Mouse (Mus musculus): Measurements from ENCODE around the gene Ramp2. TPM values are rescaled to one million over a fixed set of nuclear protein-coding genes. Genes with fewer than 3 reads are reported as not detected.
A peak's percentile ranks its signal among the peaks of the same experiment; 100 is the strongest.

Ramp2 gene
- total RNA-seq, 2 experiments from 2014 or later: 39.5 to 61.8 TPM

DNA sequence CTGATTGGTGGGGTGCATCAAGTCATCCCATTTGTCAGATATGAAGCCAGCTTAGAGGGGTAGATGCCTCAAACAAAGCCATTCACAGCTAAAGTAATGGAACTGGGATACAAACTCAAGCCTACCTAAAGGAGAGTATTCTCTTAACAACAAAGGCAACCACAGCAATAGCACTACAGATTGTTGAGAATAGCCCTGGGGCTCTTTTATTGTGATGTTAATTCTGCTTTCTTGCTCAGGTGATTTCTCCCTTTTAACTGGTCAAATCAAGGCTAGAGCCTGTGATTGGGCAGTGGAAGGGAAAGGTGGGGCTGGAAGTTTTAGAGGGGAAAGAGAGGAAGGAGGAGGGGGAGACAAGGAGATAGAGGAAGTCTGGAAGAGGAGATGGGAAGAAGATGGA is 11.7 kb upstream of the Ramp2 start:
- no peak for DNase-seq

DNA sequence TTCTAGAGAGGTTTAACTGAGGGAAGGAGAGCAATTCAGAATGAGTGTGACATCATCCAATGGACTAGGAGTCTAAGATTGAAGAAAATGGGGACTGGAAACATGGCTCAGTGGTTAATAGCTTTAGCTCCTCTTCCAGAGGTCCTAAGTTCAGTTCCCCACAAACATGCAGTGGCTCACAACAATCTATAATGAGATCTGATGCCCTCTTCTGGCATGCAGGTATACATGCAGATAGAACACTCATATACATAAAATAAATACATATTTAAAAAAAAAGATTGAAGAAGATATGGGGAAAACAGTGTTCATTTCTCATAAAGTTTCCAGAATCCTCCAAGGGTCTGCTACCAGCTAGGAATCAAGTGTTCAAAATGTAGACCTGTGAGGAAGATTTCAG is 10.4 kb upstream of the Ramp2 start:
- no peak for DNase-seq

DNA sequence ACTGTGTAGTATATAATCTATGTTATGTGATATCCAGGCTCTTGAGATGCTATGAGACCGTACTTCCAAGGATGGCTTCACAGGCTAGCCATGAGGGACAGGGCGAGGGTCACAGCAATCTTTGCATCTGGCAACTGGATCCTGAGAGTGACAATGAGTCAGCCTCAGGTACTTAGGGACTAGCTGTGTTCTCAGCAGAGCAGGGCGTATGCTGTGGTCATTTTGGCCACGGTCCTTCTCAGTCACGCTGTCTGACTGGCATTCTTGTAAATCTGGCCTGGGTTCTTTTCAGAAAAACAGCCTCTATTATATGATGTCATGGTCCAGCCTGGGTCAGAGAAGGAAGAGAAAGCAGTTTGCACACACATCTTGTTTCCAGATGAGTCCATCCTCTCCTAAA is 9.0 kb upstream of the Ramp2 start:
- no peak for DNase-seq

DNA sequence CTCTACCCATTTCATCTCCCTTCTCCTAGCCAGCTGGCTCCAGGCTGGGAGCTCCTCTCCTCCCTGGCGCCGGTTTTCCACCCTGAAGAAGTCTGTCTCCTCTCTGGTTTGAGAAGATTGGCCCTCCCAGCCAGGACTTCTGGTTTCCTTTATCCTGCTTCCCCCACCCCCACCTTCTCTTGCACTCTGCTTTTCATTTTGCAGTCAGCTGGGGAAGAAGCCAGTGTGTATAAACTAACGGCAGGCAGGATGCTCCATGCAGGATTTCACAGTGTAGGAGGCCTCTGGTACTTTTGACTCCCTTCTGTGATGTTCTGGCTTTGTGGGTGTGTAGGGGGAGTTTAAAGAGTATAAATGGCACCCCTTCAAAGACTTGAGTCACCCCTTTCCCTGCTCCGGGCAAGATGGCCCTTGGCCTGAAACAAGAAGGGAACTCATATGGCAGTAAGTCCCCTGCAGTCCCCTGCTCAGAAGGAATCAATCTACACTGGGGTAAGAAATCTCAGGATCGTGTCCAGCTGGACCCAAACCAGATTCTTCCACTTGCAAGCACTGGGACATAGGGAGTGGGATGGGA is 7.7 kb upstream of the Ramp2 start:
- DNase-seq: no peak

DNA sequence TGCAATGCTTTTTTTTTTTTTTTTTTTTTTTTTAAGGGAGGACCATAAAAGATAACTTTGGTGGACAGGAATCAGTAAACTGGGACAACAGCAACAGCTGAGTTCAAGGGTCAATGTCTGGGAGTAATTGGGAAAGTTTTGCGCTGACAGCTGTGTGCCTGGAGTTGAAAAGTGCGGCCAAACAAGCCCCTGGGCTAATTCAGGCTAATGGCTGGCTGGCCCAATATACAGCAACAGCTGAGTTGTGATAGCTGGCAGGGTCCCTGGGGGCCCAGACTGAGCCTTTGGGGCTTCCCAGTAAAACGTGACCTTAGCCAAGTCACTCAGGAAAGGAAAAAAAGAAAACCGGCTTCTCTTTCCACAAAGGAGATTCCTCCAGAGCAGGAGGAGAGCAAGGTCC is 757 bp upstream of the Ramp2 start:
- DNase-seq: peak in 1 of 2 experiments; percentile 30

DNA sequence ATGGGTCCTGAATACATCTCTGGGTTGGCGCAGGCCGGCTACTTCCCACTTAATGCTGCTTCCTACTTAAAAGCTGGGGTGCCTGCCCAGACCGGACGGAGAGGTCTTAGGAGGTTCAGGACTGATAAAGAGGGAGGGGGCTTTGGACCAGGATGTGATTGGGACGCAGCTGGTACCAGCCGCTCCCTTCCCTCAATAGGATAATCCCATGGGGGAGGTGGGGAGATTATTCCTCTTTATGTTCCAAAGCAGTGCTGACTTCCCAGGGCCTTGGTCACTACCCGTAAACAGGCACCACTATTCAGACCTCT is 829 bp downstream of the Ramp2 start:
- peak in 1 of 2 experiments; percentile 26 for DNase-seq

DNA sequence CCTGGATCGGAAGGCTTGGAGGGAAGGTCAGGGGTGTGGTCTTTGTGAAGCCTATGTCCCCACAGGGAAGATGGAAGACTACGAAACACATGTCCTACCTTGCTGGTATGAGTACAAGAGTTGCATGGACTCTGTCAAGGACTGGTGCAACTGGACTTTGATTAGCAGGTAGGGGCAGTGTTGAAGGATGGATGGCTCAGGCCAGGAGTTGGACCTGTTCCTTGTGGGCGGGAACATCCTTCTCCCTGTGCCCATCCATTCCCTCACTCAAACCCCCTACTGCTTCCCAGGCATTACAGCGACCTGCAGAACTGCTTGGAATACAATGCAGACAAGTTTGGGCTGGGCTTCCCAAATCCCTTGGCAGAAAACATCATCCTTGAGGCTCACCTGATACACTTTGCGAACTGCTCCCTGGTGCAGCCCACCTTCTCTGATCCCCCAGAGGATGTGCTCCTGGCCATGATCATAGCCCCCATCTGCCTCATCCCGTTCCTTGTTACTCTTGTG is 1.7 kb downstream of the Ramp2 start:
- no peak for DNase-seq

DNA sequence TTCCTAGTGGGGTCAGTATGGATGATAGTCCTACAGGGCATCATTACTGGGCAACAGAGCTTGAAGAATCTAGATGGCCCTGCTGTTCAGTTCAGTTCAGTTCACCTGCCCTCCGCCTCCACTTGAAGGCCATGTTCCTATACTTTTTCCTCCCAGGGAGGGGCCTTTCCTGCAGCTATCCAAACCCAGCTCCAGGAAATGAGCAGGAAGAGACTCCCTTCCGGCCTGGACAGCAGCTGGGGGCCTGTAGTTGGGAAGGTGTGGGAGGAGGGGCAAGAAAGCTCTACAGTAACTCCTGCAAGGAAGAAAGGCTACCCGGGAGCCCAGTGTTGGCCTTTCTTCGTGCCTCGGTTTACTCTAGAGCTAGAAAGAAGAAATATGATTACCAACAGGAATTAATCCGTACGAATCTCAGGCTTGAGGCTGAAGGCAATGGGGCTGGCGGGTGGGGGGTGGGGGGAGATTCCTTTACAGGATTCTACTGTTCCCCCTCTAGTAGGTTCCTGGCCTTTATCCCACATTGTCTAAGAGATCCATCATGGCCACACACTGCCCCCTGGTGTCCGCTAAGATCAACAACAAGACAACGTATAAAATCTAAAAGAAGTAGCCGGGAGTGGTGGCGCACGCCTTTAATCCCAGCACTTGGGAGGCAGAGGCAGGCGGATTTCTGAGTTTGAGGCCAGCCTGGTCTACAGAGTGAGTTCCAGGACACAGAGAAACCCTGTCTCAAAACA is 2.6 kb downstream of the Ramp2 start:
- peak; percentile 63 to 79 for DNase-seq

DNA sequence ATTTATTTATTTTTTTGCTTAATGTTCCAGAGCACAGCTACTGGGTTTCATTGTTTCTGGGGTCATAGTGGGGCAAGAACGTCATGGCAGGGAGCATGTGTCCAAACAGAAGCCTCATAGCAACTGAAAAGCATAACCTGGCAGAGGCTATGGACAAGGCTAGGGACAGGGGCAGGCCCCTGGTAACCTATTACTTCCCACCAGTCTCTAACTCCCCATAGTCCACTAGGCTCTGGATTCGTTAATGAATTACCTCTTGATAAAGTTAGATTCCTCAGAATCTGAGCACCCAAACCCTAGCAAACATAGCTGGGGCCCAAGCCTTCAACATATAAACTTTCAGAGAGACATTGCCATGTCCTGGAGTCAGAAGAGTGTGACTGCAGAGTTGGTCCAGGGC is 5.2 kb downstream of the Ramp2 start:
- DNase-seq: no peak

DNA sequence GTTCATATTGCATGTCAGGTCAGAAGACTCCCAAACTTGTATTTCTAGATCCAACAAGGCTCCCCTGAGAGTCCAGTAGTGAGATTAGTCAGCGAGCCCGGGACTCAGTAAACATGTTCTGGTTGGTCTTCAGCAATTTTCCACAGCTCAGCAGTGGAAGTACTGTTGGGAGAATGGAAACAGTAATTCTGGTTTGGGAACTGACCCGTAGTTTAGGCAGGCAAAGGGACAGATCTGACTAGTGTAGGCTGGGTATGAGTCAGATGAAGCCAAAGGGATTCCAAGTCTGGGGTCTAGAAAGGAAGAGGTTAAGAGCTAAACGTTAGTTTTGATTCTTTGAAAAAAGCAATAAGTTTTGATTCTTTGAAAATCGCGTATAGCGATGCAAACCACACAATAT is 7.1 kb downstream of the Ramp2 start:
- DNase-seq: no peak

DNA sequence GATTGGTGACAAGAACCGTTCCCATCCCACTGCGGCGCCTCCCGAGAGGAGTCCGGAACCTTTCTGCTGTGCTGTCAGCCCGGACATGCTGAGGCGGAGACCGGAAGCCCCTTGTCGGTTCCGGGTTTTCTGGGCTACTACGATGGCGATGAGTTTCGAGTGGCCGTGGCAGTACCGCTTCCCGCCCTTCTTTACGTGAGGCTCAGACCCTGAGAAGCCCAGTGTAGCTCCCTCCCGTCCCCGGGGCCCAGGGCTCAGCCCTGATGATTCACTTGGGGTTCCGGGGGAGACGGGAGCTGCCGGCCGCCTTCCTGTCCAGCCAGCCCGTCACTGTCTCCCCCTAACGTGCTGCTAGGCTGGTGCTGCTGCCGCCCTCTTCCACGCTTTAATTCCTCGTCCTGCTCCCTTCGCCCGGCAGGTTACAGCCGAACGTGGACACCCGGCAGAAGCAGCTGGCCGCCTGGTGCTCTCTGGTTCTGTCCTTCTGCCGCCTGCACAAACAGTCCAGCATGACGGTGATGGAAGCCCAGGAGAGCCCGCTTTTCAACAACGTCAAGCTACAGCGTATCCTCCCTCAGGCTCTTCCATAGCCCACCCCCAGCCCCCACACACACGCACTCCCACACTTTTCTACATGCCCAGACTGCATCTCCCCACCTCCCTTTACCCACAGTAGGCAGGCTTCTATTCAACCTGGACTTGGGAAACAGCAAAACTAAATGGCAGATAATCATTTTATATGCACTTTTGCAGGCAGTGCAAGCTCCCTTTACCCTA is 8.0 kb downstream of the Ramp2 start, which contains the start of gene Vps25:
Vps25 (plus strand) TSS at position 95 of the 777 bp plus-strand sequence.
- peak; percentile 89 to 92 for DNase-seq

DNA sequence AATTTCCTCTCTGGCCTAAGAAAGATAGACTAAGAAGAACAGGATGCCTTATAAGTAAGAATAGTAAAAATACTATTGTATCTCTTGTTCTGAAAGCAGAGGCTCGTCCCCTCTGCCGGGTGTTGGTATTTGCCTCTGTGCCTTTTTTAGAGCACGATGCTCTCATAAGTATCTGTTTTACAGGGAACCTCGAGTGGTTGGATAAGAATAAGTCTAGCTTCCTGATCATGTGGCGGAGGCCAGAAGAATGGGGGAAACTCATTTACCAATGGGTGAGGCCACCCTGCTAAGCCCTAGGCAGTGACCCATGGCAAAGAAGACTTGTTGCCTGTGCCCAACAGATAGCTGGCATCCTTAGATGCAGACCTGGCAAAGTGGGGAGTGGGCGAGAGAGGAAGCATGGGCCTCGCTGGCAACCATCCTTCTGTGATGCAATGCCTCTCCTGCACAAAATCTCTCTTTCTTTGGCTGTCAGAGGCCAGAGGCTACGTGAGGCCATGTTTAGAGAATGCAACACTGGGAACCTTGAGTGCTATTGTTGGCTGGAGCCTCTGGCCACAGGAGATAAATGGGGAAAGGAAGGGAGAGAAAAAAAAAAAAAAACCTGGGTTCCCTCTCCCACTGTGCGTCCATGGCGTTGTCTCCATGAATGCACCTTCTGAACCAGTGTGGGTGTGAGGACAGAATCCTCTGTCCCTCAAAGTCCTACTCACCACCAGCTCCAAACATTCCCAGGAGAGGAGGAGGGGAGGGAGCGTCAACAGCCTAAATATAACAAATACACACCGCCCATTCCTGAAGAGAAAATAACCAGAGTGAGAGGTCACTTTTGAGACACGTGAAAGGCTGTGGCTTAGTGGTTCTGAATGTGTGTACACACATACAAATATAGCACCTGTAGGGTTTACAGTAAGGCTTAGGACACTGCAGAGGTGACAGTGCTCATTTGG is 10.3 kb downstream of the Ramp2 start:
- no peak for DNase-seq

DNA sequence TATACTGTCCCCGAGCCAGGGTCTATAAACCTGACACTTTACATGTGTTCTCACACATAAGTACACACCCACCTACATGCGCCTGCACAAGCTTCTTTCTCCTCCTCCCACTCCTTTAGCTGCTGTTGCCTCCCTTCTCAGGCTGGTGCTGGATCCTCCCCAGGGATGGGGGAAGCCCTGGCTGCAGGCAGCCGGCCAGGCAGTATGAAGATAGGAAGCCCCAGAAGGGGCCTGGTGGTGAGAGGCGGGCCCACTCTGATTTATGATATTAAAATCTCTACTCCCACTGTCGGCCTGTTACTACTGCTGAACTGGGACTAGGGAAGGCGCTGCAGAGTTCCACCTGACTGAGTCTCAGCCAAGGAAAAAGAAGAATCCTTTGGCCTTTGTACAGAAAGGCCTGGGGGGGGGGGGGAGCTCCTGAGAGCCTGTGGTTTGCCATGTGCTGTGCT is 13.5 kb downstream of the Ramp2 start:
- no peak for DNase-seq

DNA sequence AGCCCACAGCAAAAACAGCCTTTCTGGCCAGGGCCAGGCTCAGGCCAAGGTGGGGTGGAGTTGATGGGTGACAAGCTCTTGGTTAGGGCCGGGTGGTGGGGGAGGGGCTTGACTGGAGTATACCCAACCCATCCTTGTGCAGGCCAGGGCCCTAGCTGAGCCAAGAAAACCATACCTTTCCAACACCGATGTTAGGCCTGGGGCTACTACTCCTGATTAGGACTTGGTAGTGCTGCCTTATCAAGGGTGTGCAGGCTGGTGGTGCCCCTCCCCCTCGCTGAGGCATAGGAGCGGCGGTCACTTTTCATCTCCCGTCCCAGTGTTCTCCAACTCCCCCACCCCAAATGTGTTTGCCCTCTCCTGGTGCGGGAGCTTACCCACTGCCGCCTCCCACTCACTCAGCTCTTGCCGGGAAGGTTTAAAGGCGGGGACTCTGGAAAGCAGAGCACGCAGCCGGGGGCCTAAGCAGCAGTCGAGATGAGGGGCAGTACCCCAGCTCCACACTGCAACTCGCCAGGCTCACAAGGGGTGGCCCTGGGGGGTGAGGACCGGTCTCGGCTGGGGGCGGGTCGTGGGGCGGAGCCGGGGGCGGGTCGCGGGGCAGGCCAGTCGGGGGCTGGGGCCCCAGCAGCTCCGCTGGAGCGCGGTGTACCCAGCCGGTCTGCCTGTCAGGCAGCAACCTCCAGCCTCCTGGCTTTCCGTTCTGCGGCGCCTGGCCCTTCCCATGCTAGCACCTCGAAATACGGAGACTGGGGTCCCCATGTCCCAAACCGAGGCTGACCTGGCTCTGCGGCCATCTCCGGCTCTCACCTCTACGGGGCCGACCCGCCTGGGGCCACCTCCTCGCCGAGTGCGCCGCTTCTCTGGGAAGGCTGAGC is 14.4 kb downstream of the Ramp2 start, which contains the start of gene Wnk4:
Wnk4 (plus strand) TSS at position 620 of the 878 bp plus-strand sequence.
- DNase-seq: peak; percentile 71 to 83

DNA sequence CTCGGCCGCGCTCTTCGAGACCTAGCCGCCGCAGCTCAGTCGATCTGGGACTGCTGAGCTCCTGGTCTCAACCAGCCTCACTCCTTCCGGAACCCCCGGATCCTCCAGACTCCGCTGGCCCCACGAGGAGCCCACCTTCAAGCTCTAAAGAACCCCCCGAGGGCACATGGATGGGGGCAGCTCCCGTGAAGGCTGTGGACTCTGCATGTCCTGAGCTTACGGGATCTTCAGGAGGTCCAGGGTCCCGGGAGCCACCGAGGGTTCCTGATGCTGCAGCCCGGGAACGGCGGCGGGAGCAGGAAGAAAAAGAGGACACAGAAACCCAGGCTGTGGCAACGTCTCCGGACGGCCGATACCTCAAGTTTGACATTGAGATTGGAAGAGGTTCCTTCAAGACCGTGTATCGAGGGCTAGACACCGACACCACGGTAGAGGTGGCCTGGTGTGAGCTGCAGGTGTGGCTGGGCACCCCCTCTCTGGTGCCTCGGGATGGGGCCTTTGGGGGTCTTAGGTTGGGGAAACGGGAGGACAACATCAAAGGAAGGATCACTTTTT is 15.1 kb downstream of the Ramp2 start:
- DNase-seq: no peak

DNA sequence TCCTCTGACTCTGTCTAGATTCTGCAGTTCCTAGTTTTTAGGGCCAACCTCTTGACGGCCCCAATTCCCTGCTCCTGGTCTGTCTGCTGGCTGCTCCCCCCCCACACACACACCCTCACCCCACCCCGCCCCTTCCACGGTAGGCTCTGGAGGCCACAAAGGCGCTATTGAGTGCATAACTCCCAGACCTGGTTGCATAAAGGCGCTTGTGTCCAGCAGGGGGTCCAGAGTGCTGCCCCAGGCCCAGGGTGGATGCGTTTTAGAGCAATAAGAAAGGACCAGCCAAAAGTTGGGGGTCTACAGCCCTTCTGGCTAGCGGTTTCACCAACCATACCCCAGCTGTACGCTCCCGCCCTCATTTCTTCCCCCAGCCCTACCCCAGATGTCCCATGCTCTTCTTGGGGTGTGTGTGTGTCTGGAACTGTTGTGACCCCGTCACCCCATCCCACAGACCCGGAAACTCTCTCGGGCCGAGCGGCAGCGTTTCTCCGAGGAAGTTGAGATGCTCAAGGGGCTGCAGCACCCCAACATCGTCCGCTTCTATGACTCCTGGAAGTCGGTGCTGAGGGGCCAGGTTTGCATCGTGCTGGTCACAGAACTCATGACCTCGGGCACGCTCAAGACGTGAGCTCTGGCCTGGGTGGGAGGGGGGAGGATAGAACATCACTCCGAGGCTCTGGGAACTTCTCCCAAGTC is 16.6 kb downstream of the Ramp2 start:
- DNase-seq: no peak

DNA sequence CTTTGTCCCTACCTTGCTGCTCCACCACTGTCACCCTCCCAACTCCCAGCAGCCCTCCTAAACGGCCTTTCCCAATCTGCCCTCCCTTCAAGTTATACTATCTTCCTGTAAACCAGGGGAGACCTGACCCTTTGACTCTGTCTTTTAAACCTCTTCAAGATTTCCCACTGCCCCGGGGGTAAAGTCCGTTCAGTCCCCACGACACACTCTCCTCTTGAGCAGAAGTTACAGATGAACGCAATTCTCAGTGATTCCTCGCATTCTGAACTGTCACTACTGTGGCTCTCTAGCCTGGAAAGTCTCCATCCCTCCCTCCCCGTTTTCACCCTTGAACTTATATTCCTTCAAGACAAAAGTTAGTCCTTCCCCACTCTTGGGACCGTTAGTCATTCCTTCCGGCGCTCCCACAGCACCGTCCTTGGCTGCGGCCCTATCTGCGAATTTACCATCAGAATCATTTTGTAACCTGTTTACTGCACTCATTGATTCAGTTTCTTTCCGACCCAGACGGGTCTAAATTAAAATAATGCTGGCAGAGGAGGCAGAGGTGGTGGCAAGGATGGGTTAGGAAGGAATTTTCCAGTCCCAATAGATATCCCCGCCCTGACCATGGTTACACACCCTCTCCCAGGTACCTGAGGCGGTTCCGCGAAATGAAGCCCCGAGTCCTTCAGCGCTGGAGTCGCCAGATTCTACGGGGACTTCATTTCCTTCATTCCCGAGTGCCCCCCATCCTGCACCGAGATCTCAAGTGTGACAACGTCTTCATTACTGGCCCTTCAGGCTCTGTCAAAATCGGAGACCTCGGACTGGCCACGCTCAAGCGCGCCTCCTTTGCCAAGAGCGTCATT is 17.5 kb downstream of the Ramp2 start:
- peak; percentile 41 to 42 for DNase-seq

DNA sequence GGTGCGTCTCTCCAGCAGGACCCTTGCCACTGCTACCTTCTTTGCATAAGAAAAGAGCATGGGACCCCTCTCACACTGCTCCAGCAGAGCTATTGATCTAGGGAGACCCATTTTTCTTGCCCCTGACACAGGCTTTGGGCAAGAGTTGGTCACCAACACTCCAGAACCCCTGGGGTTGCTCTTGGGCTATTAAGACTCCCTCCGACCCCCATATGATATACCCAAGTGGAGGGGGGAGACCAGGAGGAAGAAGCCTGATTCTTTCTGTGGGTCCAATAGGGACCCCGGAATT is 18.1 kb downstream of the Ramp2 start:
- DNase-seq: no peak

DNA sequence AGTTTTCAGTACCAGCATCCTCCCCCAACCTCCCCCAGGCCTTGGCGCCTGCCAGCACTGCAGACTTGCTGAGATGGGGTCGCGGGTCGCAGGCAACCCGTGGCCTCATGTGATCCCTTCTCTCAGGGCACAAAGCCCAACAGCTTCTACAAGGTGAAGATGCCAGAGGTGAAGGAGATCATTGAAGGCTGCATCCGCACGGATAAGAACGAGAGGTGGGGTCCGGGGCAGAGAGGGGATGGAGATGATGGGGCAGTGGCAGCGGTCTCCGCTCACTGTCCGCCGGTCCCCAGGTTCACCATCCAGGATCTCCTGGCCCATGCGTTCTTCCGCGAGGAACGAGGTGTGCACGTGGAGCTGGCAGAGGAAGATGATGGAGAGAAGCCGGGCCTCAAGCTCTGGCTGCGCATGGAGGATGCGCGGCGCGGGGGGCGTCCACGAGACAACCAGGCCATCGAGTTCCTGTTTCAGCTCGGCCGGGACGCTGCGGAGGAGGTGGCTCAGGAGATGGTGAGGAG is 19.2 kb downstream of the Ramp2 start:
- DNase-seq: no peak
